Mouse (Mus musculus): ENCODE data around the gene Uchl4.
"Not testable (repeated sequence)": the region's sequence is repeated elsewhere in the genome, so short reads cannot be mapped to it uniquely, and the experiment has no call there.

Uchl4 gene

DNA sequence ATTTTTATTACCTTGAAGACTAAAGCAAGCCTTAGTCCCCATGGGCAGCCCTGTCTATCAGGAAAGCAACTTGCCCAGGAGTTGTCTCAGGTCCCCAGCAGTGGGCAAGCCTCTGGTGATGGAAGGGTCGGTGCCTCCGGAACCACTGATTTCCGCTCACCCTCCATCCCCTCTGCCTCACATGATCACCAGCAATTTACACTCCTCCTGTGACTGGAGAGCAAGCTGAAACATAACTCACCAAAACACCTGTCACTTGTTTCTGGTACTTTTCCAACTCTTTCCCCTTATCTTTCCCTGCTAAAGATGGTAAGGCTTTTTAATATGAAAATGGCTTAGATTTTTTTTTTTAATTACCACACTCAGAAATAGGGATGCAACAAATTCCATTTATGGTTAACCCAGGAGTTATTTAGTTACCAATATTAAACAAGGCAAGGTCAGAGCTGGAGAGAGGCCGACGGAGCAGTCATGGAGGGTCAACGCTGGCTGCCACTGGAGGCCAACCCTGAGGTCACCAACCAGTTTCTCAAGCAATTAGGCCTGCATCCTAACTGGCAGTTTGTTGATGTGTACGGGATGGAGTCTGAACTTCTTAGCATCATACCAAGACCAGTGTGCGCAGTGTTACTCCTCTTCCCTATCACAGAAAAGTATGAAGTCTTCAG, at the start of gene Uchl4:
Gene Uchl4 (plus strand): TSS at position 434 of the 668 bp plus-strand sequence.
- in situ Hi-C loops (cut with MboI; ENCODE audit: low pct_unique_long_range_greater_than_20kb in 1 of 2, low sequenced_read_pairs in 2 of 2, unreplicated experiment in 1 of 2): no loop called here

DNA sequence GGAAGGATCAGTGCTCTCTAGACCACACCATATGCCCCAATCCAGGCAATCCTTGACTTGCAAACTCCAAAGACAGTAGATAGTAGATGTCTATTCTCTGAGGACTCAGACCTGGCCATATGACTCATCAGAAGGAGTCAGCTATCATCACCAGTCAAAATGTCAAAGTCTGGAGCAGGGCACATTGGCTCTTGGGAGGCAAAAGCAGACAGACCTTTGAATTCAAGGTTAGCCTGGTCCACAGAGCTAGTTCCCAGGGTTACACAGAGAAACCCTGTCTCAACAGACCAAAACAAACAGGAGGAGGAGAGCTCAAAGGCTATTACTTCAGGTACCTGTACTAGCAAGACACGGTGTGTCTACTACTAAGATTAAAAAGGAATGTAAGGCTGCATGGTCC, 41.1 kb upstream of the Uchl4 start:
- in situ Hi-C loops (cut with MboI; ENCODE audit: low pct_unique_long_range_greater_than_20kb in 1 of 2, low sequenced_read_pairs in 2 of 2, unreplicated experiment in 1 of 2): no loop called here

DNA sequence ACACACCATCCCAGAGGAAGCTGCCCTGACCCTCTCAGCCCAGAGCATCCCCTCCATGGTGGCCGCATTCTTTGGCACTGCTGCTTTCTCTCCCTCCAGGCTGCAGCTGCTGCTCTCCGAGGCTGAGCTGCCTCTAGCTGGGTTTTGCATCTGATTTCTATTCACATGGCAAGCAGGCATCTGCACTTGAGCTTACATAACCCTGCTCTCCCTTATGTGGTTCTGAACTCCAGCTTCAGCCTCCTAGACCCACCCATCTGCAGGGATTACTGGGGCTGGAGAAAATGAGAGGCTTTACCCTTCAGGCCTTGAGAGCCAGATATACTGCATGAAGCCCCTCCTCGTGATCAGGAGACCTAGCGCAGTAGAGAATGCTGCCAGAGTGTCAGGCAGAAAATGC, 39.4 kb upstream of the Uchl4 start:
- in situ Hi-C loops (cut with MboI; ENCODE audit: low pct_unique_long_range_greater_than_20kb in 1 of 2, low sequenced_read_pairs in 2 of 2, unreplicated experiment in 1 of 2): no loop called here

DNA sequence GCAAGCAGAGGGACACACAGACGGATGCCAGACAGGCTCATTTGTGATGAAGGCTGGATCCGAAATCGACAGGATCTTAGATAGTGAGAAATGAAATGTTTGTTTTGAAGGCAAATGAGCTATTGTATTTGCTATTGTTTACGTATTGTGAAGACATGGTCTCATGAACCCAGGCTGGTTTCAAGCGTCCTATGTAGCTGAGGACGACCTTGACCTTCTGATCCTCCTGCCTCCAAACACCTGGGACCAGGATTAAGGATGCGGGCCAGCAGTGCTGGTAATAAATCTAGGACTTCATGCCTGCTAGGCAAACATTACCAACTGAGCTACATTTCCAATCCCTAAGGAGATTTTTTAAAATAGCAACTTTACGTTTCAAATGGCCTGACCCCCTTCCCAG, 37.5 kb upstream of the Uchl4 start:
- in situ Hi-C loops (cut with MboI; ENCODE audit: low pct_unique_long_range_greater_than_20kb in 1 of 2, low sequenced_read_pairs in 2 of 2, unreplicated experiment in 1 of 2): no loop called here

DNA sequence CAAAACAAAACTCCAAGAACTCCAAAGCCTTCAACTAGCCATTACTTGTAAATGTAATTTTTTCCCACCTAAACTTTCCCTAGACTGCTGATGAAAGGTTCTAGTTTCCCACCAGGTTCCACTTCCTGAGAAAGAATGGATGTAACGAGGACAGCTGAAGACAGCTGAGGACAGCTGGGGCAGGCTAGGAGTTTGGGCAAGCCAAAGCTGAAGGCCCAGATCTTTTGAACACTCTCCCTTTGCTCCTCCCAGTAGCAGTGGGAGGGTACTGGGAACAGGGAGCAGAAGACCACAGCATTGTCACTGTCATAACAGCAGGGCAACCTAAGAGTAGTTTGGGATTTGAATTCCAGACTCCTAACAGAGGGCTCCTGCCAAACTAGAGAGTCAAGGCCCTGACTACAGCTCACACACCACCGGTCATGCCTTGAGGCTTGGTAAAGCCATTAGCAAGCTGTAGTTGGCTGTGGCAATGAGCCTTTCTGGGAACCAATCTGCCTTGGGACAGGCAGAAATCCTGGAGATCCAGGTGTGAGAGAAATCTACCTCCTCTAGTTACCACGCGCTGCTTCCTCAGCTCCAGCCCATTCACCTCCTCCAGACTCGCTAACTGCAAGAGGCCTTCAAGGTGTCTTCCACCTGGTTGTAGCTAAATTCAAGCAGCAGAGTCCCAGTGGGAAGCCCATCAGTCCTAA, 36.8 kb upstream of the Uchl4 start:
- in situ Hi-C loops (cut with MboI; ENCODE audit: low pct_unique_long_range_greater_than_20kb in 1 of 2, low sequenced_read_pairs in 2 of 2, unreplicated experiment in 1 of 2): no loop called here

DNA sequence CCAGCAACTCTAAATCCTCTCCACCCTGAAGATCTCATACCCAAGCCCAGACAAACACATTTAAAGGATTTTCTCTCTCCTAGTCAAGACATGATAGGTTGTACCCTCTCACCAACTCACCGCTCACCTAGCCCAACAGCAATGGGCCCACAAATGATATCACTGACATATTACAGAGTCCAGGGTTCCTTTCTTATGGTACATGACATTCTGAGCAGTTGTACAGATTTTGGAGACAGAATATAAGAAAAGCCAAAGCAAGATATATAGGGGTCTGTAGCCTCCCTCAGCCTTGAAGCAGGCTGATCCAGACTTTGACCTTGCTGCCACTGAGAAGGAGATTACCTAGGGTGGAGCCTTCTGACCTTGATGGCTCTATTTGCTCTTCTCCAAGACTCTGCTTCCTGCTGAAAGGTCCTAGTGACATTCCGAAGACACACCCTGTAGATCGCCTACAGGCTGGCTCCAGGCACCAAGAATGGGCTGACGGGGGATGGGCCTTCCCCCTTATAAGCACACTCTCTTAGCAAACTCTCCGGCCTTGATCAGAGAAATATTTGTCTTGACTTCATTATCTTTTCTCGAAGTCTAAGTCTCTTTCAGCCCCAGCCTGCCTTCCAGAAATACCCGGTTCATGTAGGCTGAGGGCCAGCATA, 36.1 kb upstream of the Uchl4 start:
- in situ Hi-C loops (cut with MboI; ENCODE audit: low pct_unique_long_range_greater_than_20kb in 1 of 2, low sequenced_read_pairs in 2 of 2, unreplicated experiment in 1 of 2): not testable (repeated sequence)

DNA sequence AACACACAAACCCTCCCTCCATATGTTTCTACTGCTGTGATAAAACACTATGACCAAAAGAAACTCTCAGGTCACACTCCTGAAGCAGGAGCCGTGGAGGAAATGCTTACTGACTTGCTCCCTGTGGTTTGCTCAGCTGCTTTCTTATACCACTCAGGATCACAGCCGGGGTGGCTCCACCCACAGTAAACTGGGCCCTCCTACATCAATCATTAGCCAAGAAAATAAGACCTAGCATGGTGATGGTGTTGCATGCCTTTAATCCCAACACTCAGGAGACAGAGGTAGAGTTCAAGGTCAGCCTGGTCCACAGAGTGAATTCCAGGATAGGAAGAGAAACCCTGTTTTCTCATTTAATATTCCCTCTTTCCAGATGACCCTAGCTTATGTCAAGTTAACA, 35.1 kb upstream of the Uchl4 start:
- in situ Hi-C loops (cut with MboI; ENCODE audit: low pct_unique_long_range_greater_than_20kb in 1 of 2, low sequenced_read_pairs in 2 of 2, unreplicated experiment in 1 of 2): no loop called here

DNA sequence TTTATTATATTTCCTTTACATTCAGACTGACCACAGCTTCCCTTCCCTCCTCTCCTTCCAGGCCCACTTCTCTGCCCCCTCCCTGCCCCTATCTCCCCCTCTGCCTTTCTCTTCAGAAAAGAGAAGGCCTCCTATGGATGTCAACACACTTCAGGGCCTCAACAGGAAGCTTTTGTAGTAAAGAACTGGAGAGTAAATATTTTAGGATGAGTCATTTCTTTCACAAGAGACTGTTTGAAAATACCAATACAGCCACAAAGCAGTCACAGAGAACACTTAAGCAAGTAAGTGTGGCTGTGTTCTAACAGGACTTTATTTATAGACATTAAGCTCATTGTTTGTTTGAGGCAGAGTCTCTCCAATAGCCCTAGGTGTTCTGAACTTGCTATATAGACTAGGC, 32.7 kb upstream of the Uchl4 start:
- in situ Hi-C loops (cut with MboI; ENCODE audit: low pct_unique_long_range_greater_than_20kb in 1 of 2, low sequenced_read_pairs in 2 of 2, unreplicated experiment in 1 of 2): no loop called here

DNA sequence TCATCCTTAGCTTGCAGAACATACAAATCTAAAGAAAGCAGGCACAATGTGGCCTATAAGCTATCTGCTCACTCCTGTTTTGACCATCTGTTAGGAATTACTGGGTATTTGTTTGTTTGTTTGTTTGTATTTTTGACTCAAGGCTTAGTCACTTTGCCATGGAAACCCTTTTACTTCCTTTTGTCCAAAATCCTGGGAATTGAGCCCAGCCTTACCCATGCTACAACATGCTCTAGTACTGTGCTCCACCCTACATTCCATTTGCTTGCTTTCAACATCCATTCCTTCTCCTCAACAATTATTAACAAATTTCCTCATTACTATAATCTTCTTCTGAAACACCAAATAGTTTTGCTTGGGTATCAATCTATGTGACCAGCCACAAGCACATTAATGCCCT, 32.1 kb upstream of the Uchl4 start:
- in situ Hi-C loops (cut with MboI; ENCODE audit: low pct_unique_long_range_greater_than_20kb in 1 of 2, low sequenced_read_pairs in 2 of 2, unreplicated experiment in 1 of 2): no loop called here

DNA sequence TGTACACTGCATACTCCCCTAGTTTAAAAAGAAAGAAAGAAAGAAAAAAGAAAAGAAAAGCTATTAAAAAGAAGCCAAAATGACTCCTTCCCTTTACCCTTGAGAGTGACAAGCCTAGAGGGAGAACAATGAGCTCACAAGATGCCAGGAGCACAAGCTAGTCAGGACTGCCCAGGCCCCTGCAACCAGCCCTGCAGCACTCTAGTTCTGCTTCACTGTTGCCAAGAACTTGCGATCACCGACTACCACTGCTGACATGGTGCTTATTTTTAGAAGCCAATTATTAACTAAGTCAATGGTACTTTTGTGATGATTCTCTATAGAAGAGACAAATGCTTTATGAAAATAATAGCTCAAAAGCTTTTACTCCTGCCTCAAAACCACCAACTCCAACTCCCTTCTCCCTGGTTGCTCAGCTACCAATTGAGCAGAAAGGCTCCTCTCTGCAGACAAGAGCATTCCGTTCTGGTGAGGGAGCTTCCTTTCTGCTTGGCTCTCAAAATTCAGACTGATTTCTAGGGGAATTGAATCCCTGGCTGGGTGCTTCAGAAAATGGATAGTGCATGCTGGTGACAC, 27.4 kb upstream of the Uchl4 start:
- in situ Hi-C loops (cut with MboI; ENCODE audit: low pct_unique_long_range_greater_than_20kb in 1 of 2, low sequenced_read_pairs in 2 of 2, unreplicated experiment in 1 of 2): no loop called here

DNA sequence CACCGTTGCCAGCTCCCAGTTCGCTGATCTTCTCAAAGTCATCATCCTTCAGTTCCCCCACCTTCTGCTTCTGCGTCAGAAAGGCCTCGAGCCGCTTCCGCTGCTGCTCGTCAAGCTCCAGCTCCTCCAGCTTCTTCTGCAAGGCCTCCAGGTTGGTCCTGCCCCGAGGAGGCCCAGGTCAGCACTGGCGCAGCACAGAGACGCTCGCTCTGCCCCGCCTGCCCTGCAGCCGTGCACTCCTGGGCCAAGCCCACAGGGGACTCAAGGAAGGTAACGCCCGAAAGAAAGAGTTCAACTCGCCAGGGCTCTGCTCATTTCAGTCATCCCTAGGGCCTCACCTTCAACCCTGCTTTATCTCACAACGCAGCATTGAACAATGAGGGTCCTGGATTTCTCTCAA, 20.5 kb upstream of the Uchl4 start:
- in situ Hi-C loops (cut with MboI; ENCODE audit: low pct_unique_long_range_greater_than_20kb in 1 of 2, low sequenced_read_pairs in 2 of 2, unreplicated experiment in 1 of 2): no loop called here

DNA sequence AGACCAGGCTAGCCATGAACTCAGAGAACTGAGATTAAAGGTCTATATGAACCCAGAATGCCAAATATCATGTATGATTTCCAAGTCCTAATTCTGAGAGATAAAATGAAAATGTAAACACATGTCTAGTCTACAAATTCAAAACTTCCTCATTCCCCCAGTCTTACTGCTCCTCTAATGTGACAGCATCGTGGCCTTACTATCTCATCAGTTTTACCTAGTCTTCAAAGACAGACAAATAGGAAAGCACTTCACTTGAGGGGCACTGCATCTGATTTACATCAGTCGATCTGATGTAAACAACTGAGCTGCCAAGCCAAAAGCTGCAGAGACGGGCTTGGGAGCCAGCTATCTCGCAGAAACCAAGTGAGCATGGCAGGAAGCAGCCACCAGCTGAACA, 18.9 kb upstream of the Uchl4 start:
- in situ Hi-C loops (cut with MboI; ENCODE audit: low pct_unique_long_range_greater_than_20kb in 1 of 2, low sequenced_read_pairs in 2 of 2, unreplicated experiment in 1 of 2): no loop called here

DNA sequence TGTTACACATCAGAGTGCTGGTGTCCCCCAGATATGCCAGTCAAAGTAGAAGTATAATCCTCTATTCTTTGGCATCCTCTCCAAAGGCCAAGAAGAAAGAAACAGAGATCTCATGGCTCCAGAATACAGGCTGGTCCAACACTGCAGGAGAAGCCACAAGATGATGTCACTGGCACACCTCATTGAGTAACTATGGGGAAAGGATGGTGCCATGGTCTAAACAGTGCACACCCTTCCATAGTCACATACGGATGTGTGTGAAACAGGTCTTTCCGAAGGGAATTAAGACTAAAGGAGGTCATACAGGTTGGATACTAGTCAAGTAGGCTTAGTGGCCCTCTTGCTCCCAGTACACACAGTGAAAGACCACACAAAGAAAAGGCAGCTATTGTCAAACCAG, 18.4 kb upstream of the Uchl4 start:
- in situ Hi-C loops (cut with MboI; ENCODE audit: low pct_unique_long_range_greater_than_20kb in 1 of 2, low sequenced_read_pairs in 2 of 2, unreplicated experiment in 1 of 2): no loop called here

DNA sequence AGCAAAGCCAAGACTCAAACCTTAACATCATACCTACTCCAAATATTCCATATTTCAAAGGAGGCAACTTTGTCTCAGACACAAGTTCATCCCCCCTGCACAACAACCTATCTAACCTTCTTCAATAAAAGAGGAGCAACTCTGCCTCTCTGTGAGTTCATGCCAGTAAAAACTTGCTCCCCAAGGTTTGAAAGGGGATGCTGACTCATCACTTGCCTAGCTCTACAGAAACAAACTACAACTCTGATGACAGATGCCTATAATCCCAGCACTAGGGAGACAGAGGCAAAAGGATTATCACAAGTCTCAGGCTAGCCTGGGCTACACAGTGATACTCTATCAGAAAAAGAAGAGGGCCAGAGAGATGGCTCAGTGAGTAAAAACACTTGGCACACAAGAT, 17.1 kb upstream of the Uchl4 start:
- in situ Hi-C loops (cut with MboI; ENCODE audit: low pct_unique_long_range_greater_than_20kb in 1 of 2, low sequenced_read_pairs in 2 of 2, unreplicated experiment in 1 of 2): no loop called here

DNA sequence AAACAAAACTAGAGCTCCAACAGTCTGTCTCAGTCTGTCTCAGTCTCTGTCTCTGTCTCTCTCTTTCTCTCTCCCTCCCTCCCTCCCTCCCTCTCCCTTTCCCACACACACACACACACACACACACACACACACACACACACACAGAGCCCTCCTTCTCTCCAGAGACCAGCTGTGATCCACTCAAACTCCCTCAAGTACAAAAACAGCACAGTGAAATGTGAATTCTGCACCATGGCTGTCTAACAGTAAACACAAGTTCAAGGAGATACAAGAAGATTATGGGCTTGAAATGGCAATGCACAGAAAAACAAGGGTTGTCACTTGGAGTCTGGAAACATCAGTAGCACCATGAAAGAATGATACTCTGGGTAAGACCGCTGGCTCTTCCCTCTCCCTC, 15.7 kb upstream of the Uchl4 start:
- in situ Hi-C loops (cut with MboI; ENCODE audit: low pct_unique_long_range_greater_than_20kb in 1 of 2, low sequenced_read_pairs in 2 of 2, unreplicated experiment in 1 of 2): no loop called here

DNA sequence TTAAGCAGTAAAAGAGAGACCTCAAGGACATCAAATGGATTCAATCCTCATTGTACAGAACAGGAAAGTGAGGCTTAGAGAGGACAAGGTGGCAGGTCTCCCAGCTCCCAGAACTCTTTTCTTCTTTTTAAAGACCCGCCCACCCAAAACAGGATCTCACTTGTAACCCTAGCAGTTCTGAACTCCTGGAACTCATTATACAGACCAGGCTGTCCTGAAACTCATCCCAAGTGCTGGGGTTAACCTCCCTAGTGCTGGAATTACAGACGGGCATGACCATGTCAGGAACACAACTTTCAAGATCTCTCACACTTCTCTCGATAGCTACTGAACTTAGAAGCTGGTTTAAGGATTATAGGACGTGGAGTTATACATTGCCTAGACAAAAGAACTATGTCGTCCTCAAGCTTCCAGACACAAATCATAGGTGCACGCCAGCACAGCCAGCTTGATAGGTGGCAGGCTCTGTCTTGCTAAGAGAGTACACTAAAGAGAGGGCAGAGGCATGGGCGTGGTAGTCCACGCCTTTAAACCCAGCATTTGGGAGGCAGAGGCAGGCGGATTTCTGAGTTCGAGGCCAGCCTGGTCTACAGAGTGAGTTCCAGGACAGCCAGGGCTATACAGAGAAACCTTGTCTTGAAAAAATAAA, 15.1 kb upstream of the Uchl4 start:
- in situ Hi-C loops (cut with MboI; ENCODE audit: low pct_unique_long_range_greater_than_20kb in 1 of 2, low sequenced_read_pairs in 2 of 2, unreplicated experiment in 1 of 2): no loop called here

DNA sequence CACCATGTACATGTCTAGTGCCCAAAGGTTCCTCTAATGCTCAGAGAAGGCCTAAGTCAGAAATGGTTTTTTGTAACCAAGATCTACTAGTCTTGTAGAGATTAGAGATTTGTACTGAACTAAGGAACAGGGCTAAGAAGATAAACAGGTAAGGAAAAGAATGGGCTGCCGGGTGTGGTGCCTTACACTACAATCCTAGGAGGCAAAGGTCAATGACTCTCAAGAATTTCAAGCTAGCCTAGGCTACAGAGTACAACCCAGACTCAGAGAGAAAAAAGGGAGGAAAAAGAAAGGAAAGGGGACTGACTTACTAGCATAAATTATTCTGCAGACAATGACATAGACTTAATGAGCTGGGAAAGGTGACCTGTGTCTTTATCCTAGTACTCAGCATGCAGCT, 14.4 kb upstream of the Uchl4 start:
- in situ Hi-C loops (cut with MboI; ENCODE audit: low pct_unique_long_range_greater_than_20kb in 1 of 2, low sequenced_read_pairs in 2 of 2, unreplicated experiment in 1 of 2): no loop called here

DNA sequence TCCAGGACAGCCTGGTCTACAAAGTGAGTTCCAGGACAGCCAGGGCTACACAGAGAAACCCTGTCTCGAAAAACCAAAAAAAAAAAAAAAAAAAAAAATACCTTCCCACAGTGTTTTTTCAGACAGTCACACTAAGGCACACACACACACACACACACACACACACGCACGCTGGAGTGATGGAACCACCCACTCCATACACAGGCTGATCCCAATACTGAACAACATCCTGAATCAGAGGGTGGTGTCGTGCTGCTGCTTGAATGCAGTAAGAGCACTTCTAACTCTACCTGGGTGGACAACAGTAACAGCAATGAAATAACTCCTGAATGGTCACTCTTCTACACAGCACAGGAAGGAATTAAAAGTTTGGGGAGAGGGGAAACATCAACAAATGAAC, 13.5 kb upstream of the Uchl4 start:
- in situ Hi-C loops (cut with MboI; ENCODE audit: low pct_unique_long_range_greater_than_20kb in 1 of 2, low sequenced_read_pairs in 2 of 2, unreplicated experiment in 1 of 2): no loop called here

DNA sequence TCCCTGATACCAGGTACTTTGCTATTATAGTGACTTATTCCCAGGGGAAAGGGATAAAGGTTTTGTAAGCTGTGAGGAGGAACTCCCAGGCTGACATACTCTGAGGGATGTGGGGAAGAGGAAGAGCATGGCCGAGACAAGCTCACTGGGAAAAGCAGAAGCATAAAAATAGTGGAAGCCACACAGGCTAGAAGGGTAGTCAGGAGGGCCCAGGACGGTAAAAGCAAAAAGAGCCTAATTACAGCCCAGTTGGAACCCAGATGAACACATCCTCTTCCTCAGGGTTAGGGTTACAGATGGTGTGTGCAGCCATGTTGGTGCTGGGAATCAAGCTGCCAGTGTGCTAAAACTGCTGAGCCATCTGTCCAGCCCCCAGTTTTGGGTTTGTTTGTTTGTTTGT, 12.9 kb upstream of the Uchl4 start:
- in situ Hi-C loops (cut with MboI; ENCODE audit: low pct_unique_long_range_greater_than_20kb in 1 of 2, low sequenced_read_pairs in 2 of 2, unreplicated experiment in 1 of 2): no loop called here
